Mouse (Mus musculus): ENCODE measurements around the gene E330034G19Rik. TPM values are rescaled to one million over a fixed set of nuclear protein-coding genes. Genes with fewer than 3 reads are reported as not detected.
"Not testable (repeated sequence)": the region's sequence is repeated elsewhere in the genome, so short reads cannot be mapped to it uniquely, and the experiment has no call there.

The E330034G19Rik gene
- polyA plus RNA-seq, 1 experiment: not detected

DNA sequence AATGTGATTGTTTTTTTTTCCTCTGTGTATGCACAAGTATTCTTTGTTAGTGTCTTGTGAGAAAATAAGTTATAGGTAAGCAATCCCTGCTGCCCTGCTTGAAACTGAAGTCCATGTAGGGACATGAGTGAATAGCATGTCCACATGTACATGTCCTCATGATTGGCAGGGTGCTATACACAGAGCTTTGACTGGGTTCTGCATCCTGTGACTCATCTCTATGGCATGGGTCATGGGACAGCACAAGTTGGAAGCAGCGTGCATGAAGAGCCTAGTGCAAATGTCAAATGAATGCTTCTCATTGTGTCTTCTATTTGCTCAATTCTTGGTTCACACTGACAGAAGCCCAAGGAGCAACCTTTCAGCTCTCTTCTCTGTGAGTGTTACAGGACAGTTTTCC lies 14.1 kb downstream of the E330034G19Rik start:
- TF ChIP-seq MYOD1 (IDR thresholded peaks at IDR 0.05; ENCODE audit: control insufficient read depth in 1 of 3, insufficient read length in 2 of 3, low read depth in 2 of 3): no peak
- no peak for TF ChIP-seq REST (IDR thresholded peaks at IDR 0.05; ENCODE audit: insufficient read depth, insufficient read length)
- no peak for TF ChIP-seq E2F4 (IDR thresholded peaks at IDR 0.05; ENCODE audit: insufficient read depth)
- TF ChIP-seq CEBPB (IDR thresholded peaks at IDR 0.05; ENCODE audit: insufficient read depth, poor library complexity, severe bottlenecking): no peak
- TF ChIP-seq TCF3 (IDR thresholded peaks at IDR 0.05; ENCODE audit: insufficient read length, low read depth): no peak
- no peak for TF ChIP-seq POLR2AphosphoS2 (IDR thresholded peaks at IDR 0.05; ENCODE audit: insufficient read length, low read depth)
- no peak for TF ChIP-seq SRF (IDR thresholded peaks at IDR 0.05; ENCODE audit: control insufficient read depth, insufficient read length, low read depth)
- no peak for TF ChIP-seq MYOG (IDR thresholded peaks at IDR 0.05; ENCODE audit: control insufficient read depth in 1 of 3, insufficient read depth in 1 of 3, insufficient read length in 2 of 3, low read depth in 2 of 3)
- TF ChIP-seq MAX (IDR thresholded peaks at IDR 0.05; ENCODE audit: low read depth): no peak
- TF ChIP-seq USF1 (IDR thresholded peaks at IDR 0.05; ENCODE audit: low read depth): no peak
- no peak for TF ChIP-seq TCF12 (IDR thresholded peaks at IDR 0.05; ENCODE audit: insufficient read depth, poor library complexity, severe bottlenecking)
- no peak for TF ChIP-seq POLR2A (IDR thresholded peaks at IDR 0.05; ENCODE audit: insufficient read length, low read depth)

DNA sequence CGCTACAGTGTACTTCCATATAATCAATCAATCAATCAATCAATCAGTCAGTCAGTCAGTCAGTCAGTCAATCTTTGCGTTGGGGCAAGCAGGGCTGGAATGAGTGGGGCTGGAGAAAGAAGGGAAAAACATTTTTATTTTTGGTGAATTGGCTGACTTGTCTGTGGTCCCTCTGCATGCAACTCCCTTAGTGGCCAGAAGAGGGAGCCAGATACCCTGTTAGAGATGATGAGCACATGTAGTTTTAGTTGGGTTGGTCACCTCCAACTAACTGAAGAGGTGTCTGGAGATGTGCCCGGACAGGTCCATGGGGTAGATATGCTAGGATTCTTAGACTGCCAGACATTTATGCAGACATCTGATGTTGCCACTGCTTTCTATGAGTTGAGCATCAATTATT lies 18.1 kb downstream of the E330034G19Rik start:
- Histone ChIP-seq H3K36me3 (ENCODE audit: control insufficient read depth, insufficient read depth) (no peaks in the 10 kb centered on the region), H3K27me3 (ENCODE audit: control insufficient read depth, insufficient read depth, insufficient read length) (no peaks in the 10 kb centered on the region), H3K79me2 (ENCODE audit: control insufficient read depth, insufficient read depth) (no peaks in the 10 kb centered on the region), H3K4me3 (no peak overlapping the region), H3ac (ENCODE audit: control insufficient read depth, insufficient read length) (no peak overlapping the region), H3K4me2 (ENCODE audit: low read depth) (no peak overlapping the region)
- TF ChIP-seq MAX (IDR thresholded peaks at IDR 0.05; ENCODE audit: low read depth) (no peak), MYOD1 (IDR thresholded peaks at IDR 0.05; ENCODE audit: control insufficient read depth in 1 of 3, insufficient read length in 2 of 3, low read depth in 2 of 3) (no peak), CEBPB (IDR thresholded peaks at IDR 0.05; ENCODE audit: insufficient read depth, poor library complexity, severe bottlenecking) (no peak), TCF3 (IDR thresholded peaks at IDR 0.05; ENCODE audit: insufficient read length, low read depth) (no peak), SRF (IDR thresholded peaks at IDR 0.05; ENCODE audit: control insufficient read depth, insufficient read length, low read depth) (no peak), MYOG (IDR thresholded peaks at IDR 0.05; ENCODE audit: control insufficient read depth in 1 of 3, insufficient read depth in 1 of 3, insufficient read length in 2 of 3, low read depth in 2 of 3) (no peak)

More for the DNA sequence above, 14.1 kb downstream of the E330034G19Rik start:
- Histone ChIP-seq H3K27me3 (ENCODE audit: control insufficient read depth, insufficient read depth, insufficient read length) (no peaks in the 10 kb centered on the region), H3ac (ENCODE audit: control insufficient read depth, insufficient read length) (no peak overlapping the region), H3K79me2 (ENCODE audit: control insufficient read depth, insufficient read depth) (no peaks in the 10 kb centered on the region), H3K36me3 (ENCODE audit: control insufficient read depth, insufficient read depth) (no peaks in the 10 kb centered on the region), H3K4me2 (ENCODE audit: low read depth) (no peak overlapping the region), H3K4me3 (no peak overlapping the region)

DNA sequence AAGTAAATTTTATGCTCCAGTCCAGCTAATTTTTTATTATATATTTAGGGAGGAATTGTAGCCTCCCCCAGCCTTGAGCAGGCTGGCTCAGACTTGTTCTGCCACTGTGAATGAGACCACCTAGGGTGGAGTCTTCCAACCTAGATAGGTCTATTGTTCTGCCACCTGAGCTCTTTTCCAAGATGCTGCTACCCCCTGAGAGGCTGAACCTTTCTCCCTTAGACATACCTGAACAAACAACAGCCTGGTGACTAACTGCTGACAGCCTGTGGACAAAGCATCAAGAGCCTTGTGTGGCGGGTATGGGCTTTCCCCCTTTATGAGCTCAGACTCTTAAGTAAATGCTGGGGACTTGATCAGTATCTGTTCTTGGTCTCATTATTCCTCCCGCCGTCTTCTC lies 54.0 kb downstream of the E330034G19Rik start:
- H3K79me2 ChIP-seq (ENCODE audit: control insufficient read depth, insufficient read depth); H3K27me3 ChIP-seq (ENCODE audit: control insufficient read depth, insufficient read depth, insufficient read length); H3ac ChIP-seq (ENCODE audit: control insufficient read depth, insufficient read length); H3K4me2 ChIP-seq (ENCODE audit: low read depth); H3K36me3 ChIP-seq (ENCODE audit: control insufficient read depth, insufficient read depth); H3K4me3 ChIP-seq: not testable (repeated sequence)

DNA sequence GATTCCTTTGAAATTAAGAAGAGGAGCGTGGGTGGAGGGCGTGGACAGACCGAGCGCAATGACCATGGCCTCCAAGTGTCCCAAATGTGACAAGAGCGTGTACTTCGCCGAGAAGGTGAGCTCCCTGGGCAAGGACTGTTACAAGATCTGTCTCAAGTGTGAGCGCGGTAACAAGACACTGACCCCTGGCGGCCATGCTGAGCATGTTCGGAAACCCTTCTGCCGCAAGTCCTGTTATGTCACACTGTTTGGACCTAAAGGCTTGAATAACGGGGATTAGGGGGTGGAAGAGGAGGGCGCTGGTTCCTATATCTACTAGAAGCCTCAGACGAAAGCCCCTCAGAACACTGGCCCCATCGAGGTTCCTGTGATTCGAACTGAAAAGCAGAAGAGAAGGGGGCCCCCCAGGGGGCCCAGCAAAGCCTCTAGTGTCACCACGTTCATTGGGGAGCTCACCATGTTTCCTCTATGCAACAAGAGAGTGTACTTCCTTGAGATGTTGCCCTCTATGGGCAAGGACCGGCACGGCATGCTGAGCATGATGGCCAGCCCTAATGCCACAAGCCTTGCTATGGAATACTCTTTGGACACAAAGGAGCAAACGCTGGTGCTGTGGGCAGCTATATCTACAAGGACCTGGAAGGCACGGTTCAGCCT lies 65.4 kb downstream of the E330034G19Rik start:
- Histone ChIP-seq H3K4me3 (no peak overlapping the region), H3K79me2 (ENCODE audit: control insufficient read depth, insufficient read depth) (no peaks in the 10 kb centered on the region), H3ac (ENCODE audit: control insufficient read depth, insufficient read length) (no peak overlapping the region), H3K36me3 (ENCODE audit: control insufficient read depth, insufficient read depth) (no peaks in the 10 kb centered on the region), H3K4me2 (ENCODE audit: low read depth) (no peak overlapping the region), H3K27me3 (ENCODE audit: control insufficient read depth, insufficient read depth, insufficient read length) (peaks cover 7% of the 10 kb centered on the region)
- TF ChIP-seq POLR2AphosphoS2 (IDR thresholded peaks at IDR 0.05; ENCODE audit: insufficient read length, low read depth) (no peak), MYOG (IDR thresholded peaks at IDR 0.05; ENCODE audit: control insufficient read depth in 1 of 3, insufficient read depth in 1 of 3, insufficient read length in 2 of 3, low read depth in 2 of 3) (no peak)

Other genes with a start within 250 kb of the E330034G19Rik start
- 16.5 TPM for gene Dlg5, start 47.3 kb upstream of the E330034G19Rik start, polyA plus RNA-seq (2012; fragmentation: generic; extraction: Trizol)
- gene Polr3a, start 193.8 kb downstream of the E330034G19Rik start, polyA plus RNA-seq (2012; fragmentation: generic; extraction: Trizol): 11.5 TPM
- gene Rps24, start 193.9 kb downstream of the E330034G19Rik start, polyA plus RNA-seq (2012; fragmentation: generic; extraction: Trizol): 2,340 TPM

Data from myocyte (in vitro differentiated cells).